Mouse (Mus musculus) lung, postnatal 0 days (tissue): ENCODE results near the gene Vash1.

Experiments
- CTCF ChIP-seq: IDR thresholded peaks from 2 replicates; pipeline ENCODE4 v1.5.1; 2016; ENCODE audit warnings: antibody characterized with exemption, mild to moderate bottlenecking
- EP300 ChIP-seq: IDR thresholded peaks from 2 replicates; pipeline ENCODE4 v1.6.1; 2016; ENCODE audit warnings: antibody characterized with exemption, mild to moderate bottlenecking, control low read depth

GRCm38 (mm10) chr12:86721453-86721852, 43.0 kb downstream of the Vash1 start:
- TF ChIP-seq EP300 (no peak), CTCF (no peak)
